In the genomic region with DNA sequence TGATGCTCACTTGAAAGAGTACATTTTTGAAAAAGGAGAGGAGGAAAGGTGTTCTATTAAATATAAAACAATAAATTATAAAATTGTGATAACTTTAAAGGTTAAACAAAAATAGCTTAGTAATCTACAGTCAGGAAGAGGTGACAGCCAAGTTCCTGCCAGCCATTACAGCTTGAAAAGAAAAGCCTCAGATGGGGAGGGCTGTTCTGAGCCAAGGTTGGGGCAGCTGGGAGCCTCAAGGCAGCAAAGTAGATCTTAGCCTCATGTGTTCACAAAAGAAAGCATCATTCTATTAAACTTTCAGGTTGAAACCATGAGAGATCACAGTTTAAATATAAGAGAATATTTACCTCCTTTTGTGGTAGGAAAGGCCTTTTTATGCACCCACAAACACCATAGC, we compare ENCODE assay signal across 25 mouse cellular contexts.
"Had no signal": no experiment of that assay in that cellular context is flagged by ENCODE, and none has a peak within 500 bp of the region (broad histone marks: within the 10 kb centered on the region; RNA-seq: fewer than 3 reads in every experiment).

No protein-coding gene starts in this region.

- H3K9me3 ChIP-seq: heart, embryonic 13.5 days; heart, embryonic 15.5 days; hindbrain, embryonic 13.5 days; hindbrain, embryonic 15.5 days; kidney, embryonic 15.5 days; limb, embryonic 13.5 days; limb, embryonic 15.5 days; liver, embryonic 12.5 days had no signal

- DNase-seq: gastrocnemius, postnatal 14 days; gastrocnemius, postnatal 36 days; heart, adult 11 months; heart, adult 2 months; heart, postnatal 14 days; heart, postnatal 36 days; kidney, adult 11 months; kidney, adult 2 months; kidney, adult 9 months; kidney, postnatal 14 days; kidney, postnatal 36 days; left cerebral cortex, postnatal 4 days had no signal

- H3K4me2 ChIP-seq: heart, embryonic 11.5 days; heart, embryonic 13.5 days; heart, embryonic 15.5 days; hindbrain, embryonic 13.5 days; hindbrain, embryonic 15.5 days; kidney, embryonic 15.5 days; limb, embryonic 13.5 days; limb, embryonic 15.5 days; liver, embryonic 12.5 days had no signal

- H3K9ac ChIP-seq: heart, embryonic 13.5 days; heart, embryonic 15.5 days; hindbrain, embryonic 13.5 days; hindbrain, embryonic 15.5 days; kidney, embryonic 15.5 days; limb, embryonic 13.5 days; limb, embryonic 15.5 days; liver, embryonic 12.5 days; liver, embryonic 14.5 days had no signal

- H3K4me1 ChIP-seq: heart, embryonic 13.5 days; heart, embryonic 15.5 days; liver, embryonic 12.5 days had no signal

- H3K4me3 ChIP-seq: heart, adult 2 months; heart, embryonic 13.5 days; heart, embryonic 15.5 days; hindbrain, embryonic 13.5 days; hindbrain, embryonic 15.5 days; kidney, embryonic 15.5 days; limb, embryonic 13.5 days; limb, embryonic 15.5 days; liver, embryonic 12.5 days had no signal

- H3K27ac ChIP-seq: heart, adult 2 months; heart, embryonic 13.5 days; heart, embryonic 15.5 days; hindbrain, embryonic 13.5 days; hindbrain, embryonic 15.5 days; hindbrain, postnatal 0 days; kidney, embryonic 15.5 days; kidney, postnatal 0 days; limb, embryonic 13.5 days; limb, embryonic 15.5 days; liver, embryonic 12.5 days; liver, embryonic 14.5 days had no signal

- H3K36me3 ChIP-seq: heart, embryonic 13.5 days; heart, embryonic 15.5 days; hindbrain, embryonic 13.5 days; hindbrain, embryonic 15.5 days; kidney, embryonic 15.5 days; limb, embryonic 13.5 days; limb, embryonic 15.5 days; liver, embryonic 12.5 days had no signal

- ATAC-seq: hindbrain, postnatal 0 days; intestine, embryonic 16.5 days; liver, embryonic 12.5 days had no signal

- H3K27me3 ChIP-seq: hindbrain, embryonic 13.5 days; hindbrain, embryonic 15.5 days; limb, embryonic 15.5 days had no signal
